Comparison of ENCODE assay signal across 18 mouse cellular contexts in genomic region chr7:36784243-36784773, GRCm38 (mm10).
DNase-seq lines count a peak whose midpoint lies in the region; ATAC-seq and TF ChIP-seq lines count a peak whose summit lies in the region.
"Had no signal": no experiment of that assay in that cellular context is flagged by ENCODE, and none has a peak within 500 bp of the region (broad histone marks: within the 10 kb centered on the region; RNA-seq: fewer than 3 reads in every experiment).

No protein-coding gene starts in this region.

- peak; percentile 24 for DNase-seq in gastrocnemius, adult 2 months
- DNase-seq in gastrocnemius, postnatal 4 days (ENCODE audit: low spot score in 2 of 2) = no peak
- DNase-seq in kidney, postnatal 0 days (ENCODE audit: low spot score) = peak; percentile 27
- DNase-seq in kidney, adult 8-10 months = no peak
- peak; percentile 59 for DNase-seq in embryonic facial prominence, embryonic 14.5 days (ENCODE audit: low spot score)
- no peak for DNase-seq in adipocyte (ENCODE audit: low spot score)
- DNase-seq: adrenal gland, adult 8-10 months; adrenal gland, postnatal 14 days; adrenal gland, postnatal 36 days; cerebellum, adult 11-12 months; cerebellum, adult 2 months; cerebellum, adult 9-10 months; cerebellum, postnatal 10 days; cerebellum, postnatal 25 days; forebrain, postnatal 0 days had no signal

- H3K4me2 ChIP-seq in kidney, postnatal 0 days (ENCODE audit: low read length) = no peak overlapping the region
- no peak overlapping the region for H3K4me2 ChIP-seq in embryonic facial prominence, embryonic 14.5 days (ENCODE audit: low read depth, low read length)
- H3K4me2 ChIP-seq: embryonic facial prominence, embryonic 13.5 days; forebrain, embryonic 13.5 days; forebrain, embryonic 15.5 days had no signal

- no peaks in the 10 kb centered on the region for H3K27me3 ChIP-seq in kidney, postnatal 0 days (ENCODE audit: insufficient read depth, low read length)
- no peaks in the 10 kb centered on the region for H3K27me3 ChIP-seq in embryonic facial prominence, embryonic 14.5 days (replicated peaks; ENCODE audit: control insufficient read depth, insufficient read depth, low read length)
- H3K27me3 ChIP-seq: embryonic facial prominence, embryonic 13.5 days; forebrain, embryonic 13.5 days; forebrain, embryonic 15.5 days had no signal

- WGBS in kidney, postnatal 0 days = 41% methylated on average over 4 of the region's 4 CpGs
- whole genome bisulfite sequencing in embryonic facial prominence, embryonic 14.5 days = 41% methylated on average over 4 of the region's 4 CpGs

- H3K4me1 ChIP-seq in kidney, postnatal 0 days (replicated peaks; ENCODE audit: insufficient read depth, low read length) = peaks cover 10% of the 10 kb centered on the region; the same call in 1 of the 2 replicates
- H3K4me1 ChIP-seq in embryonic facial prominence, embryonic 14.5 days (ENCODE audit: control insufficient read depth, insufficient read depth, low read length) = no peaks in the 10 kb centered on the region
- H3K4me1 ChIP-seq: forebrain, embryonic 13.5 days had no signal

- H3K9me3 ChIP-seq in kidney, postnatal 0 days (replicated peaks; ENCODE audit: low read length) = no peaks in the 10 kb centered on the region
- no peaks in the 10 kb centered on the region for H3K9me3 ChIP-seq in embryonic facial prominence, embryonic 14.5 days (ENCODE audit: control insufficient read depth, low read length)
- H3K9me3 ChIP-seq: embryonic facial prominence, embryonic 13.5 days; forebrain, embryonic 13.5 days; forebrain, embryonic 15.5 days had no signal

- H3K36me3 ChIP-seq in kidney, postnatal 0 days (ENCODE audit: insufficient read depth, low read length) = no peaks in the 10 kb centered on the region
- no peaks in the 10 kb centered on the region for H3K36me3 ChIP-seq in embryonic facial prominence, embryonic 14.5 days (ENCODE audit: control insufficient read depth, insufficient read depth, low read length)
- H3K36me3 ChIP-seq: embryonic facial prominence, embryonic 13.5 days; forebrain, embryonic 15.5 days had no signal

- no peak overlapping the region for H3K9ac ChIP-seq in kidney, postnatal 0 days (ENCODE audit: low read depth, low read length)
- H3K9ac ChIP-seq in embryonic facial prominence, embryonic 14.5 days (ENCODE audit: low read depth, low read length) = no peak overlapping the region
- H3K9ac ChIP-seq: embryonic facial prominence, embryonic 13.5 days; forebrain, embryonic 13.5 days; forebrain, embryonic 15.5 days; forebrain, postnatal 0 days had no signal

- no peak overlapping the region; the same call in 1 of the 2 replicates for H3K4me3 ChIP-seq in gastrocnemius, adult 2 months
- no peak overlapping the region for H3K4me3 ChIP-seq in kidney, postnatal 0 days (replicated peaks; ENCODE audit: low read depth, low read length)
- no peak overlapping the region for H3K4me3 ChIP-seq in embryonic facial prominence, embryonic 14.5 days (ENCODE audit: low read depth, low read length)
- H3K4me3 ChIP-seq: embryonic facial prominence, embryonic 13.5 days; forebrain, embryonic 13.5 days; forebrain, embryonic 15.5 days had no signal

- H3K27ac ChIP-seq in gastrocnemius, adult 2 months = peak overlapping the region; percentile 73
- H3K27ac ChIP-seq in kidney, postnatal 0 days = no peak overlapping the region
- H3K27ac ChIP-seq in embryonic facial prominence, embryonic 14.5 days (replicated peaks; ENCODE audit: low read depth, low read length) = no peak overlapping the region
- H3K27ac ChIP-seq: embryonic facial prominence, embryonic 13.5 days; forebrain, embryonic 13.5 days; forebrain, embryonic 15.5 days had no signal

- intact Hi-C loops in gastrocnemius, adult 2 months (cut with DNase I) = loop anchor here (5.0 kb wide), 1 partner anchor 87 kb away; the partner anchor contains the start of gene Tshz3

- ATAC-seq in kidney, postnatal 0 days (replicated peaks; ENCODE audit: low FRiP score, low read depth) = no peak
- ATAC-seq in embryonic facial prominence, embryonic 14.5 days (ENCODE audit: low read depth) = peak; percentile 86
- ATAC-seq: forebrain, embryonic 13.5 days; forebrain, embryonic 15.5 days; forebrain, postnatal 0 days had no signal

- TF ChIP-seq CTCF in gastrocnemius, adult 2 months (IDR thresholded peaks at IDR 0.05) = no peak
- no peak for TF ChIP-seq CTCF in kidney, postnatal 0 days (IDR thresholded peaks at IDR 0.05; ENCODE audit: low read depth)

Comparison
In these comparisons a context has a peak if more than half of its experiments do, and no peak if none do; other contexts are left out.
1. DNase-seq: peak in gastrocnemius, adult 2 months (single experiment), kidney, postnatal 0 days (single experiment) and embryonic facial prominence, embryonic 14.5 days (single experiment); none in gastrocnemius, postnatal 4 days (0 of 2), kidney, adult 8-10 months (0 of 2) and adipocyte (single experiment).